Mouse (Mus musculus) stomach, embryonic 14.5 days (tissue): ENCODE data around the gene Ranbp10. TPM values are rescaled to one million over a fixed set of nuclear protein-coding genes. Genes with fewer than 3 reads are reported as not detected.

ENCODE experiments used
- ATAC-seq: fragments of 200-750 bp; cut with Nextera tagmentation; 2 replicates; pipeline ENCODE4 v1.8.0; 2017; ENCODE audit warnings: low read depth, moderate TSS enrichment; ENCODE audit not compliant: insufficient number of reproducible peaks, insufficient read depth, low FRiP score
- H3K27ac ChIP-seq: fragments of 300-500 bp; sonication (generic); 2 replicates; pipeline ENCODE4 v1.5.1; 2014; ENCODE audit warnings: mild to moderate bottlenecking, low read length, moderate library complexity, mixed read lengths
- H3K27me3 ChIP-seq: fragments of 300-500 bp; sonication (generic); 2 replicates; pipeline ENCODE4 v1.6.1; 2014; ENCODE audit warnings: low read length, control low read depth, mixed read lengths; ENCODE audit not compliant: control insufficient read depth, insufficient read depth
- H3K36me3 ChIP-seq: fragments of 300-500 bp; sonication (generic); 2 replicates; pipeline ENCODE4 v1.6.1; 2014; ENCODE audit warnings: mild to moderate bottlenecking, control low read depth, low read length, moderate library complexity, mixed read lengths; ENCODE audit not compliant: control insufficient read depth, insufficient read depth
- H3K4me1 ChIP-seq: fragments of 300-500 bp; sonication (generic); 2 replicates; pipeline ENCODE4 v1.6.1; 2014; ENCODE audit warnings: low read length, control low read depth, mixed read lengths; ENCODE audit not compliant: control insufficient read depth, insufficient read depth
- H3K4me2 ChIP-seq: fragments of 300-500 bp; sonication (generic); replicated peaks from 2 replicates; pipeline ENCODE4 v1.6.1; 2014; ENCODE audit warnings: low read depth, low read length, control low read depth
- H3K4me3 ChIP-seq: fragments of 300-500 bp; sonication (generic); 2 replicates; pipeline ENCODE4 v1.5.1; 2014; ENCODE audit warnings: low read depth, low read length, control low read depth
- H3K9ac ChIP-seq: fragments of 300-500 bp; sonication (generic); replicated peaks from 2 replicates; pipeline ENCODE4 v1.6.1; 2014; ENCODE audit warnings: low read depth, mild to moderate bottlenecking, control low read depth, low read length, moderate library complexity, mixed read lengths
- H3K9me3 ChIP-seq: fragments of 300-500 bp; sonication (generic); 2 replicates; pipeline ENCODE4 v1.6.1; 2016; ENCODE audit warnings: low read depth, low read length, control low read depth; ENCODE audit not compliant: control insufficient read depth
- WGBS: fragments of 180-500 bp; shearing (Covaris S2); extraction: QIAGEN DNeasy Blood & Tissue Kit; methylation state at CpG from one replicate; pipeline ENCODE4 v1.1.7; 2014; 5-methylcytosine and 5-hydroxymethylcytosine counted together
- polyA plus RNA-seq: library from polyadenylated mRNA; unstranded; fragments of >200 nt; fragmentation: Nextera tagmentation; extraction: Ambion mirVana; gene quantifications from 2 replicates; pipeline ENCODE4 v1.2.1, GENCODE M21; 2014

Gene Ranbp10
- polyA plus RNA-seq, 1 experiment from 2014 or later = 18.4 TPM

GRCm38 (mm10) chr8:105856168-105856835 is 29.2 kb upstream of the Ranbp10 start:
- peak overlapping the region; percentile 77 for H3K9ac ChIP-seq
- WGBS = 15% methylated on average over 15 of the region's 15 CpGs
- peak overlapping the region; percentile 67 for H3K4me3 ChIP-seq
- H3K27me3 ChIP-seq = no peaks in the 10 kb centered on the region
- peaks cover 4% of the 10 kb centered on the region for H3K36me3 ChIP-seq
- H3K4me2 ChIP-seq = peak overlapping the region; percentile 98
- no peaks in the 10 kb centered on the region for H3K9me3 ChIP-seq
- peaks cover 20% of the 10 kb centered on the region for H3K4me1 ChIP-seq
- ATAC-seq = no peak
- peak overlapping the region; percentile 87 for H3K27ac ChIP-seq

GRCm38 (mm10) chr8:105855248-105856167 is 28.4 kb upstream of the Ranbp10 start:
- H3K36me3 ChIP-seq = peaks cover 4% of the 10 kb centered on the region
- H3K27ac ChIP-seq = peak overlapping the region; percentile 87
- H3K4me2 ChIP-seq = peak overlapping the region; percentile 98
- peak overlapping the region; percentile 77 for H3K9ac ChIP-seq
- no peaks in the 10 kb centered on the region for H3K9me3 ChIP-seq
- WGBS = under 1% methylated on average over 71 of the region's 71 CpGs
- no peaks in the 10 kb centered on the region for H3K27me3 ChIP-seq
- ATAC-seq = no peak
- H3K4me3 ChIP-seq = peak overlapping the region; percentile 67
- peaks cover 24% of the 10 kb centered on the region for H3K4me1 ChIP-seq

GRCm38 (mm10) chr8:105854715-105855216 is 27.6 kb upstream of the Ranbp10 start, which contains the start of gene Thap11:
Gene Thap11 (plus strand): TSS chr8:105855132.
- Histone ChIP-seq H3K9ac (peak within 1 kb of the TSS; percentile 77), H3K27ac (peak within 1 kb of the TSS; percentile 87), H3K9me3 (no peaks in the 10 kb centered on the region), H3K36me3 (peaks cover 4% of the 10 kb centered on the region), H3K4me2 (peak within 1 kb of the TSS; percentile 98), H3K4me3 (peak within 1 kb of the TSS; percentile 67), H3K4me1 (peaks cover 25% of the 10 kb centered on the region), H3K27me3 (no peaks in the 10 kb centered on the region)
- whole genome bisulfite sequencing = under 1% methylated on average over 43 of the region's 43 CpGs
- ATAC-seq = peak; percentile 90

GRCm38 (mm10) chr8:105854303-105854702 is 27.2 kb upstream of the Ranbp10 start:
- ATAC-seq = no peak
- Histone ChIP-seq H3K27me3 (no peaks in the 10 kb centered on the region), H3K9me3 (no peaks in the 10 kb centered on the region), H3K27ac (no peak overlapping the region), H3K4me2 (peak overlapping the region; percentile 29; the same call in 1 of the 2 replicates), H3K4me3 (peak overlapping the region; percentile 67), H3K4me1 (peaks cover 20% of the 10 kb centered on the region), H3K9ac (no peak overlapping the region), H3K36me3 (peaks cover 4% of the 10 kb centered on the region)
- 28% methylated on average over 8 of the region's 8 CpGs for WGBS

GRCm38 (mm10) chr8:105853178-105853577 is 26.0 kb upstream of the Ranbp10 start, which contains the start of gene Cenpt:
Gene Cenpt (minus strand): TSS chr8:105853278.
- peaks cover 19% of the 10 kb centered on the region for H3K4me1 ChIP-seq

GRCm38 (mm10) chr8:105852146-105852729 is 25.1 kb upstream of the Ranbp10 start:
- H3K9ac ChIP-seq = no peak overlapping the region
- H3K27ac ChIP-seq = no peak overlapping the region
- H3K4me1 ChIP-seq = peaks cover 19% of the 10 kb centered on the region
- H3K4me3 ChIP-seq = peak overlapping the region; percentile 53; the same call in 1 of the 2 replicates
- H3K4me2 ChIP-seq = no peak overlapping the region
- no peak for ATAC-seq
- WGBS = 78% methylated on average over 12 of the region's 12 CpGs
- peaks cover 12% of the 10 kb centered on the region for H3K36me3 ChIP-seq
- no peaks in the 10 kb centered on the region for H3K9me3 ChIP-seq
- no peaks in the 10 kb centered on the region for H3K27me3 ChIP-seq

More at GRCm38 (mm10) chr8:105853178-105853577, 26.0 kb upstream of the Ranbp10 start, which contains the start of gene Cenpt:
- Histone ChIP-seq H3K27ac (no peak within 1 kb of the TSS), H3K4me2 (no peak within 1 kb of the TSS), H3K4me3 (no peak within 1 kb of the TSS), H3K36me3 (peaks cover 7% of the 10 kb centered on the region), H3K9ac (no peak within 1 kb of the TSS), H3K9me3 (no peaks in the 10 kb centered on the region), H3K27me3 (no peaks in the 10 kb centered on the region)
- no peak for ATAC-seq
- 88% methylated on average over 3 of the region's 3 CpGs for WGBS

- peak; percentile 83 for ATAC-seq
- Histone ChIP-seq H3K9ac (peak overlapping the region; percentile 43), H3K4me3 (peak overlapping the region; percentile 53), H3K27ac (no peak overlapping the region), H3K4me2 (peak overlapping the region; percentile 68), H3K36me3 (peaks cover 17% of the 10 kb centered on the region), H3K27me3 (no peaks in the 10 kb centered on the region), H3K4me1 (peaks cover 14% of the 10 kb centered on the region), H3K9me3 (no peaks in the 10 kb centered on the region)
- WGBS = under 1% methylated on average over 34 of the region's 34 CpGs
Measured at GRCm38 (mm10) chr8:105851651-105852143, 24.5 kb upstream of the Ranbp10 start.

GRCm38 (mm10) chr8:105850611-105851010 is 23.5 kb upstream of the Ranbp10 start:
- no peaks in the 10 kb centered on the region for H3K27me3 ChIP-seq
- H3K9ac ChIP-seq = no peak overlapping the region
- peaks cover 6% of the 10 kb centered on the region; the same call in 1 of the 2 replicates for H3K4me1 ChIP-seq
- WGBS = 72% methylated on average over 7 of the region's 7 CpGs
- H3K4me3 ChIP-seq = peak overlapping the region; percentile 1; the same call in 1 of the 2 replicates
- H3K27ac ChIP-seq = no peak overlapping the region
- H3K4me2 ChIP-seq = peak overlapping the region; percentile 24
- no peaks in the 10 kb centered on the region for H3K9me3 ChIP-seq
- ATAC-seq = no peak
- H3K36me3 ChIP-seq = peaks cover 23% of the 10 kb centered on the region
